In genomic region chr19:4840848-4841247, GRCm38 (mm10) we compare ENCODE assay signal across 31 mouse cellular contexts. TPM values are rescaled to one million over a fixed set of nuclear protein-coding genes. Genes with fewer than 3 reads are reported as not detected.
"Had no signal": no experiment of that assay in that cellular context is flagged by ENCODE, and none has a peak within 500 bp of the region (broad histone marks: within the 10 kb centered on the region; RNA-seq: fewer than 3 reads in every experiment).

No protein-coding gene starts in this region.

- H3K27ac ChIP-seq: embryonic facial prominence, embryonic 10.5 days; embryonic facial prominence, embryonic 12.5 days; embryonic facial prominence, embryonic 13.5 days; embryonic facial prominence, embryonic 15.5 days; forebrain, embryonic 10.5 days; forebrain, embryonic 12.5 days; forebrain, embryonic 13.5 days; forebrain, embryonic 15.5 days; gastrocnemius, adult 2 months; heart, adult 2 months had no signal

- H3K9ac ChIP-seq: embryonic facial prominence, embryonic 12.5 days; embryonic facial prominence, embryonic 15.5 days; forebrain, embryonic 12.5 days; forebrain, embryonic 13.5 days; forebrain, embryonic 15.5 days; forebrain, postnatal 0 days had no signal

- H3K36me3 ChIP-seq: embryonic facial prominence, embryonic 12.5 days; embryonic facial prominence, embryonic 13.5 days; forebrain, embryonic 10.5 days; forebrain, embryonic 12.5 days; forebrain, embryonic 15.5 days had no signal

- DNase-seq: cerebellum, adult 8-10 months; cerebellum, adult 9-10 months; cerebellum, adult 9-11 months; cerebellum, postnatal 10 days; cerebellum, postnatal 14 days; cerebellum, postnatal 25 days; cerebellum, postnatal 36 days; embryo, embryonic 11 days; forebrain, postnatal 0 days; gastrocnemius, adult 2 months; gastrocnemius, postnatal 10 days; gastrocnemius, postnatal 14 days; gastrocnemius, postnatal 25 days; gastrocnemius, postnatal 36 days; heart, adult 11 months; heart, adult 18-20 months; heart, adult 2 months had no signal

- H3K4me3 ChIP-seq: embryonic facial prominence, embryonic 12.5 days; embryonic facial prominence, embryonic 13.5 days; embryonic facial prominence, embryonic 15.5 days; erythroblast, embryonic 14.5 days; forebrain, embryonic 10.5 days; forebrain, embryonic 12.5 days; forebrain, embryonic 15.5 days; gastrocnemius, adult 2 months; heart, adult 2 months had no signal

- H3K9me3 ChIP-seq: embryonic facial prominence, embryonic 10.5 days; embryonic facial prominence, embryonic 12.5 days; embryonic facial prominence, embryonic 13.5 days; embryonic facial prominence, embryonic 15.5 days; forebrain, embryonic 10.5 days; forebrain, embryonic 12.5 days; forebrain, embryonic 13.5 days; forebrain, embryonic 15.5 days had no signal

RNA-seq across cellular contexts. Expression of gene Ccdc87, which starts 1.7 kb away (rescaled TPM):
- total RNA-seq: common myeloid progenitor, adult 5-6 weeks; gastrocnemius, adult 18-20 months; gastrocnemius, adult 2 months; gastrocnemius, adult 8-10 months; gastrocnemius, postnatal 10 days; gastrocnemius, postnatal 14 days; gastrocnemius, postnatal 25 days; gastrocnemius, postnatal 36 days; granulocyte monocyte progenitor cell, adult 5-6 weeks; heart, adult 2 months had no signal
- polyA plus RNA-seq: embryonic facial prominence, embryonic 11.5 days; forebrain, embryonic 10.5 days had no signal
